Mouse (Mus musculus) kidney, embryonic 14.5 days (tissue): ENCODE measurements around the gene Fgd1. TPM values are rescaled to one million over a fixed set of nuclear protein-coding genes. Genes with fewer than 3 reads are reported as not detected.

Source experiments
- ATAC-seq: fragments of 200-750 bp; cut with Nextera tagmentation; 2 replicates; pipeline ENCODE4 v1.8.0; 2017; ENCODE audit warnings: moderate number of reproducible peaks, mild to moderate bottlenecking, moderate TSS enrichment, moderate library complexity; ENCODE audit not compliant: low FRiP score, low TSS enrichment
- H3K27ac ChIP-seq: fragments of 300-500 bp; sonication (generic); 2 replicates; pipeline ENCODE4 v1.5.1; 2014; ENCODE audit warnings: low read depth, mild to moderate bottlenecking, low read length, moderate library complexity, mixed read lengths
- H3K27me3 ChIP-seq: fragments of 300-500 bp; sonication (generic); 2 replicates; pipeline ENCODE4 v1.6.1; 2014; ENCODE audit warnings: mild to moderate bottlenecking, low read length; ENCODE audit not compliant: control insufficient read depth, insufficient read depth
- H3K36me3 ChIP-seq: fragments of 300-500 bp; sonication (generic); 2 replicates; pipeline ENCODE4 v1.6.1; 2014; ENCODE audit warnings: low read length, mixed read lengths; ENCODE audit not compliant: control insufficient read depth, insufficient read depth
- H3K4me1 ChIP-seq: fragments of 300-500 bp; sonication (generic); 2 replicates; pipeline ENCODE4 v1.6.1; 2014; ENCODE audit warnings: low read length, mixed read lengths; ENCODE audit not compliant: control insufficient read depth, insufficient read depth
- H3K4me2 ChIP-seq: fragments of 300-500 bp; sonication (generic); replicated peaks from 2 replicates; pipeline ENCODE4 v1.6.1; 2014; ENCODE audit warnings: low read depth, mild to moderate bottlenecking, low read length
- H3K4me3 ChIP-seq: fragments of 300-500 bp; sonication (generic); 2 replicates; pipeline ENCODE4 v1.5.1; 2014; ENCODE audit warnings: mild to moderate bottlenecking, low read length
- H3K9ac ChIP-seq: fragments of 300-500 bp; sonication (generic); 2 replicates; pipeline ENCODE4 v1.6.1; 2014; ENCODE audit warnings: low read depth, mild to moderate bottlenecking, low read length, moderate library complexity
- H3K9me3 ChIP-seq: fragments of 300-500 bp; sonication (generic); 2 replicates; pipeline ENCODE4 v1.6.1; 2016; ENCODE audit warnings: low read length; ENCODE audit not compliant: control insufficient read depth
- WGBS: fragments of 180-500 bp; shearing (Covaris S2); extraction: QIAGEN DNeasy Blood & Tissue Kit; methylation state at CpG from one replicate; pipeline ENCODE4 v1.1.7; 2014; 5-methylcytosine and 5-hydroxymethylcytosine counted together
- polyA plus RNA-seq: library from polyadenylated mRNA; unstranded; fragments of >200 nt; fragmentation: Nextera tagmentation; extraction: Ambion mirVana; gene quantifications from 2 replicates; pipeline ENCODE4 v1.2.1, GENCODE M21; 2014

The Fgd1 gene
- polyA plus RNA-seq, result 16.4 and 18.2 TPM in 2 replicates

DNA sequence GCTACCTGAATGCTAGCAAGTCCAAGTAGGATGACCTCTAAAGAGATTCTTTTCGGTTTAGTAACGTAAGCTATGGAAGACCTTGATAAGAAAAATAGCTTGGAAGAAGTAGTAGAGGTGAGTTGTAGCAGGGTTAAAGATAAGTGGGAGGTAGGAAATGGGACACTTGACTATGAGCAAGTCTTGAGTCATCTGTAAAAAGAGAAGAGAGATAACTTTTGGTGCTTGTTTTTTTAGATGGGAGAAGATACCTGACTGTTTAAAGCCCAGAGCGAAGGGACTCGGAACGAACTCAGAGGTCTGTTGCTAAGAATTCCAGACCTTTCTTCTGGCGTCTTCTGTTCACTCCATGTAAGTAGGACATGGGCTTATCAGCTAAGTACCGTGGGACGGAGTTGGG is at the start of gene Fgd1:
Gene Fgd1, plus strand, starts transcription at position 301 of the 400 bp plus-strand sequence.
- no peak for ATAC-seq
- Histone ChIP-seq H3K9ac (peak within 1 kb of the TSS; percentile 86), H3K4me1 (0 out of 2 replicates have a peak, but pooled peaks cover 9% of the 10 kb centered on the region), H3K4me2 (peak within 1 kb of the TSS; percentile 60), H3K27ac (peak within 1 kb of the TSS; percentile 92), H3K27me3 (no peaks in the 10 kb centered on the region), H3K9me3 (no peaks in the 10 kb centered on the region), H3K4me3 (peak within 1 kb of the TSS; percentile 66), H3K36me3 (no peaks in the 10 kb centered on the region)
- WGBS, result 96% methylated on average over 8 of the region's 8 CpGs

DNA sequence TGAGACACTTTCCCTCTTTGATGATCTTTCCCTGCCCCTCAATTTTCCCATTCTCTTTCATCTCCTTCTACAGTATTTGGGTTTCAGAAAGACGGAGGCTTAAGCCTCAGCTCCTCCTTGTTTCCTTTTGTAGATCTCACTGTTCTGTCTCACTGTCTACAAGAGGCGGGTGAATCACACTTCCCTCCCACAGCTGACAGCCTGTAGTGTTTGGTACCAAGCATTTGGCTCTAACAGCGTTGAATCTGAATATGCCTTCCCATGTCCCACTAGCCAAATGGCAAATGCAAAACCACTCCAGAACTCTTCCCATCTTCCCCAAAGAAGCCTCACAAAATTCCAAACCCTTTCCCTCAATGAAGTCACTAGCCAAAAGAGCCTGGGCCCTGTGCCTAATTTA is 49.2 kb upstream of the Fgd1 start:
- Histone ChIP-seq H3K4me2 (no peak overlapping the region), H3K27me3 (no peaks in the 10 kb centered on the region), H3K9ac (no peak overlapping the region), H3K4me3 (no peak overlapping the region), H3K36me3 (peaks cover 44% of the 10 kb centered on the region), H3K27ac (no peak overlapping the region), H3K9me3 (no peaks in the 10 kb centered on the region), H3K4me1 (no peaks in the 10 kb centered on the region)
- ATAC-seq, result no peak
- 93% methylated on average over 3 of the region's 3 CpGs for WGBS

DNA sequence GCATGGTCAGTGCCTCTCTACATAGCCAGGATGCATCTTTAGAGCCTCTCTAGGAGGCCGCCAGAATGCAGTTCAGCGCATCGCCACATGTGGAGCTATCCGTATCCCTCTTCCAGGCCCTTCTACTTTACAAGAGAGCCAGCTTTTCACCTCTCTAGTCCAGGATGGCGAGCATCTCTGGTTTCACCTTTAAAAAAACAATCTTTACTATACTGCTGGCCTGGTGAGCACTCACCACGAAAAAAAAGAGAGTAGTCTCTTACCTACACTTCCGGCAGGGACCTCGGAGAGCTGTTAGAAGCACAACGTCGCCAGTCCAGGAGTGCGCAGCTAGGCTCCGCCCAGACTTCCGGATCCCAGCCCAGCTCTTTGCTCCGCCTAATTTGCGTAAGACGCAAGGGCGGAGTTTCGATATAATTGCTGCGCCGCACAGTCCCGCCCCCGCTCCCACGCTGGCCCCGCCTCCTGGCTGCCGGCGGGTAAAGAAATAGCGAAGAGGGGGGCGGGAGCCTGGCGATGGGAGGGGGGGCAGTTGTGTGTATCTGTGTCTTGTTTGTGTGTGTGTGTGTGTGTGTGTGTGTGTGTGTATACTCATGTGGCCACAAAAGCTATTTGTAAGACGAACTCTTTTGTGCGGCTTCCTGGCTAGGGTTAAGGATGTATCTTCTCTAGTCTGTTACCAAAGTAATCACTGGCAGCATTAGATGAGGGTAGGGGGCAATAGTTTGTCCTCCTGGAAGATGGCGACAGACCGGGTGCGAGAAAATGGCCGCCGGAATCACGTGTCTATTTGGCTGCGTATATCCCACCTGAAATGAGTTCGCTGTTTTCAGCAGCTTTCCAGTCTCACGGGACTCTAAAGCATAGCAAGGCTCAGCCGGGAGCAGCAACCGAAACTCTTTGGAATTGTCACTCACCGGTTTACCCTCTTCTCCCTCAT is 28.7 kb upstream of the Fgd1 start, which contains the start of gene Gnl3l:
Gene Gnl3l, minus strand, starts transcription at position 385 of the 940 bp plus-strand sequence.
- WGBS, result 24% methylated on average over 43 of the region's 43 CpGs
- peak within 1 kb of the TSS; percentile 54 for H3K4me2 ChIP-seq
- H3K36me3 ChIP-seq, result peaks cover 5% of the 10 kb centered on the region; the same call in 1 of the 2 replicates
- H3K4me1 ChIP-seq, result no peaks in the 10 kb centered on the region
- peak within 1 kb of the TSS; percentile 46 for H3K4me3 ChIP-seq
- no peaks in the 10 kb centered on the region for H3K9me3 ChIP-seq
- H3K9ac ChIP-seq, result peak within 1 kb of the TSS; percentile 52
- peak; percentile 96 for ATAC-seq
- H3K27me3 ChIP-seq, result no peaks in the 10 kb centered on the region
- H3K27ac ChIP-seq, result peak within 1 kb of the TSS; percentile 69; the same call in 1 of the 2 replicates

DNA sequence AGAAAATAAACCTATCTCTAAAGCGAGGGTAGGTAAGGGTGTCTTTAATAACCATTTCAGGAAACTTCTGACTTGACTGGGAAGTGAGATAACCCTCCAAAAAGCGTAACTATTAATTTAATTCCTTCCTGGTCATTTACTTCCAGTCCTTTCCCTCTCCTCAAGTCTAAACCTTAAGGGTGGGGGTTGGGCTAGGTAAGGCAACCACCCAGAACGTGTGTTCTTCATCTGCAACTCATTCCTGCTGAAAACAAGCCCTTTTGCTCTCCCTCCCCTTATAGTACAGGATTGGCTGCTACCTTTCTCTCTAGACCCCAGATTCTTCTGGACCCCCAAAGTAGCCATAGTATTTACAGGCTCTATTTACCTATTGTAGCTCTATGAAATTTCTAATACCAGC is 28.1 kb upstream of the Fgd1 start:
- Histone ChIP-seq H3K4me2 (peak overlapping the region; percentile 40), H3K36me3 (peaks cover 2% of the 10 kb centered on the region; the same call in 1 of the 2 replicates), H3K27ac (peak overlapping the region; percentile 69; the same call in 1 of the 2 replicates), H3K9me3 (no peaks in the 10 kb centered on the region), H3K27me3 (no peaks in the 10 kb centered on the region), H3K9ac (peak overlapping the region; percentile 52), H3K4me3 (peak overlapping the region; percentile 46), H3K4me1 (no peaks in the 10 kb centered on the region)
- ATAC-seq, result 0 out of 2 replicates have a peak, but pooled peaks have one; percentile 10
- 8% methylated on average over 3 of the region's 3 CpGs for WGBS

DNA sequence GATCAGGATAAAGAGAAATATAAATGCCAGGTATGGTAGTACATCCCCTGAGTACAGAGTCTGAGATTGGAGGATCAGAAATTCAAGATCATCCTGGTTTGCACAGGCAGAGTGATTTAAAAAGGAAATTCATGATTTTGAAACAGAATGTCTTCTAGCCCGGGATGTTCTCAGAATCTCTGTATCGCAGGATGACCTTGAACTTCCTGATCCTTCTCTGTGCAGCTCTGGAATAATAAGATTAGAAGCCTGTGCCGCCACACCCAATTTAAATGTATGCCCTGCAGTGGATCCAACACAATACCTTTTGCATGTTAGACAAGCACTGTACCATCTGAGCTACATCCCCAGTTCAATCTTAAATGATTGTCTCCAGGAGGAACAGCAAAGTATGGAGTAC is 27.2 kb upstream of the Fgd1 start:
- H3K9ac ChIP-seq, result no peak overlapping the region
- ATAC-seq, result no peak
- H3K4me1 ChIP-seq, result no peaks in the 10 kb centered on the region
- no peaks in the 10 kb centered on the region for H3K9me3 ChIP-seq
- 79% methylated on average over 3 of the region's 3 CpGs for WGBS
- no peaks in the 10 kb centered on the region for H3K36me3 ChIP-seq
- H3K4me3 ChIP-seq, result no peak overlapping the region
- H3K27me3 ChIP-seq, result no peaks in the 10 kb centered on the region
- H3K27ac ChIP-seq, result no peak overlapping the region
- peak overlapping the region; percentile 40; the same call in 1 of the 2 replicates for H3K4me2 ChIP-seq

DNA sequence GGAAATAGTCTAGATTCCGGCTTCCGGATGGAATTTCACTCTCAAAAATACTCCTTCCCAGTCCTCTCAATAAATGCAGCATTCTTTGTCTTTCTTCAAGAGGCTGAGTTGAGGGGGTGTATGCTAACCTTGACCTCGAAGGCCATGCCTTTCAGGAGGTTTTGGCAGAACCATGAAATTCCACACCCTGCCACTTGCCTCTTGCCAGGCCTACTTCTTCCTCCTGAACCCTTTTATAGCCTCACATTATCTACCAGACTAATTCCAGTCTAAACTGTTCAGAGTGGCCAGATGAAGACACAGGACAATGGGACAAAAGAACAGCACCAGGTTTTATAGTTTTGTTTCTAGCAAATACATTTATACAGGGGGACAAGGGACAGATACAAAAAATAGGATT is 14.6 kb upstream of the Fgd1 start:
- Histone ChIP-seq H3K4me2 (no peak overlapping the region), H3K36me3 (no peaks in the 10 kb centered on the region), H3K9ac (no peak overlapping the region), H3K27ac (peak overlapping the region; percentile 17; the same call in 1 of the 2 replicates), H3K27me3 (peaks cover 3% of the 10 kb centered on the region; the same call in 1 of the 2 replicates), H3K4me1 (no peaks in the 10 kb centered on the region), H3K9me3 (no peaks in the 10 kb centered on the region), H3K4me3 (no peak overlapping the region)
- 46% methylated on average over 3 of the region's 3 CpGs for WGBS
- ATAC-seq, result peak; percentile 68

DNA sequence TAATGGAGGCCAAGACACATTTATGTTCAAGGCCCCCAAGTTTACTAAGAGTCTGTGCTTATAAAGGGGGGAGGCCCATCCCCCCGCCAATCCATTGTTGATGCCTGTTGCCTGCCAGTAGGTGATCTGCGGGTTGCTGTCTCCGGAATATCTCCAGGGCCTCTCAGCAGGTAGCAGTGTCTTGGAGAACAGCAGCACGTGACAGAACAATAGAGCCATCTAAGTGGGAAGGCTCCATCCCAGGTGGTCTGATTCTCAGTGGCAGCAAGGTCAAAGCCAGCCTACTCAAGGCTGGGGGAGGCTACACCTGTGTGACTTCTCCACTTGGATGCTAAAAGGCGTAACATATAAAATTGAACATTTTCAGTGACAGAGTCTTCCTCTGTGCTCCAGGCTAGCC is 4.7 kb upstream of the Fgd1 start:
- Histone ChIP-seq H3K4me2 (no peak overlapping the region), H3K9me3 (no peaks in the 10 kb centered on the region), H3K27me3 (peaks cover under 1% of the 10 kb centered on the region; the same call in 1 of the 2 replicates), H3K4me3 (no peak overlapping the region), H3K4me1 (no peaks in the 10 kb centered on the region), H3K27ac (no peak overlapping the region), H3K9ac (no peak overlapping the region), H3K36me3 (no peaks in the 10 kb centered on the region)
- WGBS, result 61% methylated on average over 5 of the region's 5 CpGs
- ATAC-seq, result no peak

DNA sequence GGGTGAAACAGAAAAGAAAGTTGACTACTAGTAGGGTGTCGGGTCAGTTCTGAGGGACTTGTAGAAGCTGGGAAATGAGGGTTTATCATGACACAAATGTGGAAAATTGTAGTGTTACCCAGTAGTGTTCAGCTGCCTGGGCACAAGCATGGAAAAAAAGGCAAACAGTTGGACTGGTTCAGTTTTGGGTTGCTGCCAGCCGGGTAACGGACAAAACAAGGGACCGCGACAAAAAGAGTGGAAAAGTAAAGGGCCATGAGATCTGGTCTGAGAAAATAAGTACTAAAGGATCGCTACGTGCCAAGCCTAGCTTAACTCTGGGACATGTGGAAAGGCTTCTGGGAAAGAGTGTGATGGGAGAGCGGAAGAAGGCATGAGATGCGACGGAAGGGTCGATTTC is 371 bp downstream of the Fgd1 start:
- Histone ChIP-seq H3K9me3 (no peaks in the 10 kb centered on the region), H3K27ac (peak overlapping the region; percentile 92; the same call in 1 of the 2 replicates), H3K4me2 (peak overlapping the region; percentile 60), H3K27me3 (no peaks in the 10 kb centered on the region), H3K36me3 (no peaks in the 10 kb centered on the region), H3K4me1 (0 out of 2 replicates have a peak, but pooled peaks cover 9% of the 10 kb centered on the region), H3K9ac (peak overlapping the region; percentile 86; the same call in 1 of the 2 replicates), H3K4me3 (peak overlapping the region; percentile 66)
- WGBS, result 57% methylated on average over 11 of the region's 11 CpGs
- ATAC-seq, result no peak
